Mouse (Mus musculus): ENCODE results near the gene Efhd1. TPM values are rescaled to one million over a fixed set of nuclear protein-coding genes. Genes with fewer than 3 reads are reported as not detected.
A peak's percentile ranks its signal among the peaks of the same experiment; 100 is the strongest.

Efhd1 gene
- polyA plus RNA-seq (2015; fragmentation: Nextera tagmentation; extraction: Ambion mirVana): 1.1 TPM in 2 replicates

GRCm38 (mm10) chr1:87264134-87265006 lies at the start of gene Efhd1:
Gene Efhd1 (plus strand): TSS chr1:87264363.
- Histone ChIP-seq H3K4me1 (peaks cover 33% of the 10 kb centered on the region), H3K36me3 (ENCODE audit: poor library complexity, severe bottlenecking) (no peaks in the 10 kb centered on the region), H3K27ac (no peak within 1 kb of the TSS), H3K9ac (peak within 1 kb of the TSS; percentile 64), H3K4me3 (peak within 1 kb of the TSS; percentile 56), H3K9me3 (replicated peaks) (no peaks in the 10 kb centered on the region), H3K27me3 (peaks cover 66% of the 10 kb centered on the region), H3K4me2 (peak within 1 kb of the TSS; percentile 100)
- under 1% methylated on average over 66 of the region's 70 CpGs for WGBS
- peak; percentile 59 for ATAC-seq

GRCm38 (mm10) chr1:87214748-87215147 lies 49.4 kb upstream of the Efhd1 start:
- peaks cover 8% of the 10 kb centered on the region for H3K36me3 ChIP-seq (ENCODE audit: poor library complexity, severe bottlenecking)
- H3K4me2 ChIP-seq: peak overlapping the region; percentile 77
- no peaks in the 10 kb centered on the region for H3K9me3 ChIP-seq (replicated peaks)
- no peak overlapping the region for H3K27ac ChIP-seq
- peaks cover 36% of the 10 kb centered on the region for H3K4me1 ChIP-seq
- H3K27me3 ChIP-seq: no peaks in the 10 kb centered on the region
- 34% methylated on average over 4 of the region's 4 CpGs for WGBS
- no peak for ATAC-seq
- peak overlapping the region; percentile 91 for H3K9ac ChIP-seq
- peak overlapping the region; percentile 85 for H3K4me3 ChIP-seq

DNA sequence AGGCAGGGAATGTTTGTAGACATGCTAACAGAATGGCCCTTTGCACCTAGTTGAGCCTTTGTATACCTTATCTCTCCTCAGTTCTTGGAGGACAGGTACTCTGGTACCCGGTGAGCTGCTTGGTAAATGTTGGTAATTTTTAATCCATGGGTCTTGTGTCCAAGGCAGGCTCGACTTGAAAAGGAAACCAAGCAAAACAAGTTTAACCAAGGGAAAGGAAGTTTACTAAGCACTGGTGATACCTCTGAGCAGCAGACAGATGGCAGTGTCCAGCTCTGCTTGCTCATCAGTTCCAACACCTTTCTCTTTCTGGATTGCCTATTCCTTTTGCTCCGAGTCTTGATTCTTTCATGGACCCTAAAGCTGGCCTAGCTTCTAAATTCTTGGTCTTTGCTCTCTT lies 46.2 kb upstream of the Efhd1 start:
- 0 out of 2 replicates have a peak overlapping the region, but pooled peaks have one; percentile 9 for H3K9ac ChIP-seq
- ATAC-seq: no peak
- no peak overlapping the region for H3K4me3 ChIP-seq
- H3K4me2 ChIP-seq: no peak overlapping the region
- WGBS: 67% methylated on average over 3 of the region's 3 CpGs
- H3K27me3 ChIP-seq: no peaks in the 10 kb centered on the region
- peaks cover 34% of the 10 kb centered on the region for H3K4me1 ChIP-seq
- H3K36me3 ChIP-seq (ENCODE audit: poor library complexity, severe bottlenecking): peaks cover 40% of the 10 kb centered on the region
- no peaks in the 10 kb centered on the region for H3K9me3 ChIP-seq (replicated peaks)
- no peak overlapping the region for H3K27ac ChIP-seq

DNA sequence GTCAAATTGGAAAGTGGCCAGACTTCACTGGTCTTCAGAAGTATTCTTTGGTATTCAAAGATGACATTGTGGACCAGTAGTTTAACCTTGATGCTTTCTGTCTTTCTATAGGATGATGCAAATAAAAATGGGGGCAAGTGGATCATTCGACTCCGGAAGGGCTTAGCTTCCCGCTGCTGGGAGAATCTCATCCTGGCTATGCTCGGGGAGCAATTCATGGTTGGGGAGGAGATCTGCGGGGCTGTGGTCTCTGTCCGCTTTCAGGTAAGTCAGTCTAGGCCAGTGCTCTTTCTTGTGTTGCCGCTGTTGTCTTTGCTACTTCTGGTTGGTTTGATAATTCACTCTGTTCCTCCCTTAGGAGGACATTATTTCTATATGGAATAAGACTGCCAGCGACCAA lies 38.4 kb upstream of the Efhd1 start:
- ATAC-seq: no peak
- peaks cover 98% of the 10 kb centered on the region for H3K36me3 ChIP-seq (ENCODE audit: poor library complexity, severe bottlenecking)
- no peak overlapping the region for H3K27ac ChIP-seq
- H3K4me2 ChIP-seq: no peak overlapping the region
- H3K27me3 ChIP-seq: no peaks in the 10 kb centered on the region
- no peak overlapping the region for H3K9ac ChIP-seq
- H3K9me3 ChIP-seq (replicated peaks): no peaks in the 10 kb centered on the region
- H3K4me3 ChIP-seq: no peak overlapping the region
- H3K4me1 ChIP-seq: no peaks in the 10 kb centered on the region
- 98% methylated on average over 8 of the region's 8 CpGs for WGBS

DNA sequence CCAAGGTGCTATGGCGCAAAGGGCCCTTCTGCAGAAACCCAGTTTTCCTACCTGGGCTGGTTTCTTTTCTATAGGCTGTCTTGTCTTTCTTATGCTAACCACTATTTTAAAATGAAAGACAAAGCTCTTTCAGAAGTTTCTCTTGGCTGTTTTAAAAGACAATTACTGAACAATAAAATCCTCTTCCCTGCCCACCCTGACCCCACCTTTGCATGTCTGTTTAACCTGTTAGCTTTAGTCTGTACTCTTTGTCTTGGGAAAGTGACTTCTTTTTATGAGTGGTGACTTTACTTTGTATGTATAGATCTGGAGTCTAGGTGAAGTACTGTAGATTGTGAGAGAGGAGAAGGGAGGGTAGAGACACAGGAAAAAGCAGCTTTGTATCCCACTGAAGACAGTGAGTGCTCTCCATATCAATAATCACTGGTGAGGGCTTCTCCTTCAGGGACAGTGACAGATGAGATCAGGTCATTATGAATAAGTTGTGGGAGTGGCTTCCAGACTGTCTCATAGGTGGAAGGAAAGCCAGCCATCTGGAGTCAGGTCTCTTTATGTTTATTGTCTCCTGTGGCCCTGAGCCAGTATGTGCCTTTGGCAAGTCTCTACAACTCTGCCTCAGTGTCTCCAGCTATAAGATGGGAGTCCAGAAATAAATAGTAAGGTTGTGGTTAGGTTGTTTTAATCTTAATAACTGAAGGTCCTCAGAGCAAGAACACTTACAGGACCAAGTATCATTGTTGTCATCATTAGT lies 37.6 kb upstream of the Efhd1 start:
- WGBS: 100% methylated on average over 1 of the region's 1 CpGs
- no peak for ATAC-seq
- H3K9ac ChIP-seq: no peak overlapping the region
- H3K4me2 ChIP-seq: no peak overlapping the region
- H3K27me3 ChIP-seq: no peaks in the 10 kb centered on the region
- H3K27ac ChIP-seq: no peak overlapping the region
- no peaks in the 10 kb centered on the region for H3K9me3 ChIP-seq (replicated peaks)
- H3K4me1 ChIP-seq: no peaks in the 10 kb centered on the region
- H3K36me3 ChIP-seq (ENCODE audit: poor library complexity, severe bottlenecking): peaks cover 97% of the 10 kb centered on the region
- H3K4me3 ChIP-seq: no peak overlapping the region

GRCm38 (mm10) chr1:87227160-87227550 lies 37.0 kb upstream of the Efhd1 start:
- Histone ChIP-seq H3K36me3 (ENCODE audit: poor library complexity, severe bottlenecking) (peaks cover 97% of the 10 kb centered on the region), H3K27me3 (no peaks in the 10 kb centered on the region), H3K27ac (no peak overlapping the region), H3K4me2 (no peak overlapping the region), H3K9me3 (replicated peaks) (no peaks in the 10 kb centered on the region), H3K4me3 (no peak overlapping the region), H3K9ac (no peak overlapping the region), H3K4me1 (no peaks in the 10 kb centered on the region)
- 93% methylated on average over 3 of the region's 3 CpGs for WGBS
- no peak for ATAC-seq

GRCm38 (mm10) chr1:87230606-87231005 lies 33.6 kb upstream of the Efhd1 start:
- Histone ChIP-seq H3K4me1 (no peaks in the 10 kb centered on the region), H3K4me2 (no peak overlapping the region), H3K27me3 (no peaks in the 10 kb centered on the region), H3K36me3 (ENCODE audit: poor library complexity, severe bottlenecking) (peaks cover 99% of the 10 kb centered on the region), H3K27ac (no peak overlapping the region), H3K9ac (no peak overlapping the region), H3K4me3 (no peak overlapping the region), H3K9me3 (replicated peaks) (no peaks in the 10 kb centered on the region)
- WGBS: 68% methylated on average over 5 of the region's 5 CpGs
- no peak for ATAC-seq

GRCm38 (mm10) chr1:87232197-87232596 lies 32.0 kb upstream of the Efhd1 start:
- WGBS: 81% methylated on average over 7 of the region's 7 CpGs
- no peak for ATAC-seq
- Histone ChIP-seq H3K4me2 (no peak overlapping the region), H3K4me3 (no peak overlapping the region), H3K9ac (no peak overlapping the region), H3K27me3 (no peaks in the 10 kb centered on the region), H3K27ac (no peak overlapping the region), H3K4me1 (no peaks in the 10 kb centered on the region), H3K36me3 (ENCODE audit: poor library complexity, severe bottlenecking) (peaks cover 98% of the 10 kb centered on the region), H3K9me3 (replicated peaks) (no peaks in the 10 kb centered on the region)

- H3K27me3 ChIP-seq: no peaks in the 10 kb centered on the region
- no peak overlapping the region for H3K27ac ChIP-seq
- H3K36me3 ChIP-seq (ENCODE audit: poor library complexity, severe bottlenecking): peaks cover 62% of the 10 kb centered on the region
- no peak overlapping the region for H3K4me3 ChIP-seq
- H3K4me1 ChIP-seq: no peaks in the 10 kb centered on the region
- no peak overlapping the region for H3K9ac ChIP-seq
- ATAC-seq: no peak
- no peaks in the 10 kb centered on the region for H3K9me3 ChIP-seq (replicated peaks)
- no peak overlapping the region for H3K4me2 ChIP-seq
- 81% methylated on average over 8 of the region's 8 CpGs for WGBS
Observed at GRCm38 (mm10) chr1:87239056-87239455, 25.1 kb upstream of the Efhd1 start.

DNA sequence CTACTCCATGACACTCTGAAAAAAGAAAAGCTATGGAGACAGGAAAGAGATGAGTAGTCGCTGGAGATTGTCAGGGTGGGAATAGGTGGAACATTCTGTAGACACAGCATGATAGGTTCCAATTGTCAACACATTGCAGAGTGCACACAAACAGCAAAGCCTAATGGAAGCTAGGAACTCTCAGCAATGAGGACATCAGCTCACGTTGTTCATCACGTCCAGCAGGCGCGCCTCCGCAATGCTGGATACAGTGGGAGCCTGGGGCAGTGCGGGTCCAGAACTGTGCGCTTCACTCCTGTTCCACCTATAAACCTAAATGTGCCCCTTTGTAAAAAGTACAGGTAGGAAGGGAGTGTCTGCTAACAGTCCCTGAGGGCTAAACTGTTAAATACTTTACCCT lies 21.1 kb upstream of the Efhd1 start:
- no peak overlapping the region for H3K4me3 ChIP-seq
- no peaks in the 10 kb centered on the region for H3K27me3 ChIP-seq
- peaks cover 23% of the 10 kb centered on the region for H3K36me3 ChIP-seq (ENCODE audit: poor library complexity, severe bottlenecking)
- no peak overlapping the region for H3K4me2 ChIP-seq
- no peaks in the 10 kb centered on the region for H3K4me1 ChIP-seq
- H3K9ac ChIP-seq: no peak overlapping the region
- no peak for ATAC-seq
- H3K27ac ChIP-seq: no peak overlapping the region
- no peaks in the 10 kb centered on the region for H3K9me3 ChIP-seq (replicated peaks)
- WGBS: 94% methylated on average over 8 of the region's 8 CpGs

DNA sequence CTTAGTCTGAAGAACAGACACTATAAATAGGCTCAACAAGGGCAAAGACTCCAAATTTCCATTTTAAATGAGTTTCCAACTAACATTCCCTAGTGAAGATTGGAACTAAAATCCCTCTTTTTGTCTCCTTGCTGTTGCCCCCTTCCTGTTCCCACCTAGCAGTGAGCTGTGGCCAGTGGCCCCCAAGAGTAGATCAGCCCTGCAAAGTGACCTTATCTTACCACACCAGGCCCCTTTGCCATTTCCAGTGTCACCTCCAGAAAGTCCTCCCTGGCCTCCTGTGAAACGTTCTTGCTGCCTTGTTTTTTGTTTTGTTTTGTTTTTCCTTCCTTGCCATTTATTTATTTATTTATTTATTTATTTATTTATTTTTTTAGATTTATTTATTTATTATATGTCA lies 18.7 kb upstream of the Efhd1 start:
- no peaks in the 10 kb centered on the region for H3K4me1 ChIP-seq
- H3K36me3 ChIP-seq (ENCODE audit: poor library complexity, severe bottlenecking): peaks cover 4% of the 10 kb centered on the region; the same call in 1 of the 2 replicates
- ATAC-seq: no peak
- no peaks in the 10 kb centered on the region for H3K27me3 ChIP-seq
- H3K9me3 ChIP-seq (replicated peaks): no peaks in the 10 kb centered on the region
- no peak overlapping the region for H3K4me3 ChIP-seq
- H3K4me2 ChIP-seq: no peak overlapping the region
- 59% methylated on average over 1 of the region's 1 CpGs for WGBS
- H3K27ac ChIP-seq: no peak overlapping the region
- no peak overlapping the region for H3K9ac ChIP-seq

Measured in forebrain, embryonic 13.5 days (tissue).